Mouse (Mus musculus) E14TG2a.4 (cell line): Measurements from ENCODE around the gene Ap3d1.

Experiments used
- CTCF ChIP-seq: conservative IDR thresholded peaks from 2 replicates; pipeline ENCODE4 v1.5.1; 2014; ENCODE audit warnings: low read length
- NANOG ChIP-seq: IDR thresholded peaks from 2 replicates; pipeline ENCODE4 v1.6.1; 2014; ENCODE audit warnings: borderline replicate concordance, low read length, mixed read lengths

- TF ChIP-seq CTCF (no peak), NANOG (no peak)
These were observed 77.1 kb downstream of the Ap3d1 start for GRCm38 (mm10) chr10:80665016-80665380.
